Mouse (Mus musculus): ENCODE results near the gene Pdxp. TPM values are rescaled to one million over a fixed set of nuclear protein-coding genes. Genes with fewer than 3 reads are reported as not detected.
A peak's percentile ranks its signal among the peaks of the same experiment; 100 is the strongest.

Pdxp gene
- polyA plus RNA-seq, 1 experiment from 2014 or later = 19.6 TPM

DNA sequence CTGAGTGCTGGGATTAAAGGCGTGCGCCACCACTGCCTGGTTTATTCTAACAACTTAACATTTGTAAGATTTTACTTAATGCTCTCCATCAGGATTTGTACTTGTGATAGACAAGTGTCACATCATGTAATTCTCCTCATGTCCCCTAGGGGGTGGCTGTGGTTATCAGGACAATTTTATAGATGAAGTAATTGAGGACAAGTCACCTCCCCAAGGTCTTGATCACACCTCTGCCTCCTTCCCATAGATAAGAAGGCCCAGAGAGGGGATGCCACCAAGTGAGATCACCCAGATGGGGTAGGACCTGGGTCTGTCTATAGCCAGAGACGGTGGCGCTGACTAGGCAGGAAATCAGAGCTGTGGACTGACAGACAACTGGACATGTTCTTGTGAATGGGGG is 42.6 kb downstream of the Pdxp start:
- no peak for DNase-seq (ENCODE audit: low spot score)
- 0 out of 2 replicates have a peak overlapping the region, but pooled peaks have one; percentile 49 for H3K27ac ChIP-seq (replicated peaks; ENCODE audit: low read depth, low read length)
- no peak overlapping the region for H3K4me3 ChIP-seq (ENCODE audit: low read depth, low read length)

DNA sequence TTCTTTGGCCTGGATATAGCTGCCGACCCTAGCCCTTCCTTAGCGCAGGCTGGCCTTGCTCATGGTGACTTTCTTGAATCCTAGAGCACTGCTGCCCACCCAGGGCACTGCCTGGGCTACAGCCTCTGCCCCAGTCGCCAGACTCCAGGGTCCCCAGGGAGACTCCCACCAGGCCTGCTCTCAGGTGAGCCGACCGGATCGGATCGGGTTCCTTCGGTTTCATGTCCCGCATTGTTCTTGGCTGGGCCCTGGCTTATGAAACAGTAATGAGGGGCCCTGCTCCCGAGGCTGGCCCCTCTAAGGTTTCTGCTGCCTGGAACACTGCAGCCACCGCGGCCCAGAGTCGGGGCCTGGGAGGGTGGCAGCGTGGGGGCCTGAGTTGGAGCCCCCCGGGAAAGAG is 43.3 kb downstream of the Pdxp start:
- Histone ChIP-seq H3K27me3 (replicated peaks; ENCODE audit: control insufficient read depth, insufficient read depth, low read length) (no peaks in the 10 kb centered on the region), H3K4me2 (ENCODE audit: low read depth, low read length) (no peak overlapping the region; the same call in 1 of the 2 replicates), H3K4me3 (ENCODE audit: low read depth, low read length) (no peak overlapping the region), H3K9ac (ENCODE audit: low read depth, low read length) (peak overlapping the region; percentile 9; the same call in 1 of the 2 replicates), H3K9me3 (ENCODE audit: control insufficient read depth, low read length) (no peaks in the 10 kb centered on the region), H3K4me1 (ENCODE audit: control insufficient read depth, insufficient read depth, low read length) (peaks cover 4% of the 10 kb centered on the region; the same call in 1 of the 2 replicates), H3K36me3 (ENCODE audit: control insufficient read depth, insufficient read depth, low read length) (peaks cover 12% of the 10 kb centered on the region; the same call in 1 of the 2 replicates), H3K27ac (replicated peaks; ENCODE audit: low read depth, low read length) (peak overlapping the region; percentile 49)
- 55% methylated on average over 13 of the region's 15 CpGs for WGBS
- ATAC-seq (ENCODE audit: low read depth) (peak; percentile 73; the same call in 1 of the 2 replicates), DNase-seq (ENCODE audit: low spot score) (peak; percentile 40)

More for the DNA sequence above, 42.6 kb downstream of the Pdxp start:
- no peaks in the 10 kb centered on the region for H3K27me3 ChIP-seq (replicated peaks; ENCODE audit: control insufficient read depth, insufficient read depth, low read length)
- peaks cover 4% of the 10 kb centered on the region; the same call in 1 of the 2 replicates for H3K4me1 ChIP-seq (ENCODE audit: control insufficient read depth, insufficient read depth, low read length)
- 74% methylated on average over 4 of the region's 4 CpGs for WGBS
- H3K9me3 ChIP-seq (ENCODE audit: control insufficient read depth, low read length) = no peaks in the 10 kb centered on the region
- H3K36me3 ChIP-seq (ENCODE audit: control insufficient read depth, insufficient read depth, low read length) = peaks cover 12% of the 10 kb centered on the region; the same call in 1 of the 2 replicates
- no peak for ATAC-seq (ENCODE audit: low read depth)
- H3K9ac ChIP-seq (ENCODE audit: low read depth, low read length) = no peak overlapping the region
- H3K4me2 ChIP-seq (ENCODE audit: low read depth, low read length) = no peak overlapping the region

DNA sequence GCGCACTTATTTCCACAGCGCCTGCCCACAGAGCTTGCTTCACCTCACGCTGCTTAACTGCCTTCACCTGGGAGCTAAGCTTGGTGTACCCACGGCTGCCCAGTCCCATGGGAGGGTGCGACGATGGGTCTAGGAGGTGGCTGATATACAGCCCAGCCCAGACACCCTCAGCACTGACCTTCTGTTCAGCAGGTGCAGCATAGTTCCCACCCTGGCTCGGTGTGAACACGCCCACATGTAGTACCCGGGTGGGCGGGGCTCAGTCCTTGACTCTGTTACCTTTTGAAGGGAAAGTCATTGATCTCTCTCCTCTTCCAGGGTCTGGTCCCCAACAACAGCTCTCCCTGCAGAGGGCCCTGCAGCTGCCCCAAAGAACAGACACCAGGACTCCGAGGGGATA is 45.8 kb downstream of the Pdxp start:
- WGBS = 89% methylated on average over 11 of the region's 11 CpGs
- H3K36me3 ChIP-seq (ENCODE audit: control insufficient read depth, insufficient read depth, low read length) = peaks cover 12% of the 10 kb centered on the region; the same call in 1 of the 2 replicates
- no peaks in the 10 kb centered on the region for H3K9me3 ChIP-seq (ENCODE audit: control insufficient read depth, low read length)
- H3K27ac ChIP-seq (replicated peaks; ENCODE audit: low read depth, low read length) = no peak overlapping the region
- no peak for DNase-seq (ENCODE audit: low spot score)
- peaks cover 4% of the 10 kb centered on the region; the same call in 1 of the 2 replicates for H3K4me1 ChIP-seq (ENCODE audit: control insufficient read depth, insufficient read depth, low read length)
- H3K4me2 ChIP-seq (ENCODE audit: low read depth, low read length) = no peak overlapping the region
- H3K9ac ChIP-seq (ENCODE audit: low read depth, low read length) = no peak overlapping the region
- ATAC-seq (ENCODE audit: low read depth) = no peak
- no peak overlapping the region for H3K4me3 ChIP-seq (ENCODE audit: low read depth, low read length)
- no peaks in the 10 kb centered on the region for H3K27me3 ChIP-seq (replicated peaks; ENCODE audit: control insufficient read depth, insufficient read depth, low read length)

DNA sequence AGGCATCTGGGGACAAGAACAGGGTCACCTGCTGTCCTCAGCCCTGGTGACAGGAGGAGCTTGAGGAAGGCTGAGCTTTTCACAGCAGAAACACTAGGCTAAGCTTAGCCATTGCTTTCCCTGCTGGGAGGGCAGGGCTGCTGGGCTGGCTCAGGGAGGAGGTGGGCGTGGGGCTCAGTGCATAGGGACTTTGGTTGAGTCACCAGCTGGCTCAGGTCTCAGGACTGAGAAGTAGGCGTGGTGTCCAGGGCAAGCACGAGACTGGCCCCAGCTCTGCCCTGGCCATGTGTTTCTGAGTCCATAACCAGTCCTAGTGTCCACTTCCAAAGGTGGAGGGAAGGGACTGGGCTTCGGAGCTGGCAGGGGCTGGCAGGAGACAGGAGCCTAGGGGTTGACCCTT is 46.4 kb downstream of the Pdxp start:
- no peaks in the 10 kb centered on the region for H3K9me3 ChIP-seq (ENCODE audit: control insufficient read depth, low read length)
- WGBS = 68% methylated on average over 4 of the region's 4 CpGs
- H3K4me3 ChIP-seq (ENCODE audit: low read depth, low read length) = no peak overlapping the region
- DNase-seq (ENCODE audit: low spot score) (no peak), ATAC-seq (ENCODE audit: low read depth) (no peak)
- no peaks in the 10 kb centered on the region for H3K27me3 ChIP-seq (replicated peaks; ENCODE audit: control insufficient read depth, insufficient read depth, low read length)
- H3K36me3 ChIP-seq (ENCODE audit: control insufficient read depth, insufficient read depth, low read length) = peaks cover 12% of the 10 kb centered on the region; the same call in 1 of the 2 replicates
- no peak overlapping the region for H3K27ac ChIP-seq (replicated peaks; ENCODE audit: low read depth, low read length)
- peaks cover 4% of the 10 kb centered on the region; the same call in 1 of the 2 replicates for H3K4me1 ChIP-seq (ENCODE audit: control insufficient read depth, insufficient read depth, low read length)
- H3K4me2 ChIP-seq (ENCODE audit: low read depth, low read length) = no peak overlapping the region
- no peak overlapping the region for H3K9ac ChIP-seq (ENCODE audit: low read depth, low read length)

DNA sequence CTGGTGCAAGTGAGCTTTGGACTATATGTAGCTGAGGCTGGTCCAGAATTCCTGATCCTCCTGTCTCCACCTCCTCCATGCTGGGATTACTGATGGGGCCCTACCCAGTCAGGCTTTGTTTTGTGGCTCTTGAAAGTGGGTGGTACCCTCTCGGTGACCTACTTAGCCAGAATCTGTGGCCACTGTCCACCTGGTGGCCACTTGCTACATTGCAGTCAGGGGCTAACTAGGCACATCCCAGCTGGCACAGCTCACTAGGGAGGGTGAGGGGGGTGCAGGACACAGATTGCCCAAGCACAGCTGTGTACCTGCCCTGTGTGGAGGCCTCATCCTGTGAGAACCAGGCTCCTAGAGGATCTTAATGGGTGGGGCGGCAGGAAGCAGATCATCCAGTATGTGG is 49.2 kb downstream of the Pdxp start:
- Histone ChIP-seq H3K4me3 (ENCODE audit: low read depth, low read length) (no peak overlapping the region), H3K36me3 (ENCODE audit: control insufficient read depth, insufficient read depth, low read length) (peaks cover 23% of the 10 kb centered on the region; the same call in 1 of the 2 replicates), H3K27me3 (replicated peaks; ENCODE audit: control insufficient read depth, insufficient read depth, low read length) (no peaks in the 10 kb centered on the region), H3K9ac (ENCODE audit: low read depth, low read length) (no peak overlapping the region), H3K4me2 (ENCODE audit: low read depth, low read length) (no peak overlapping the region), H3K27ac (replicated peaks; ENCODE audit: low read depth, low read length) (no peak overlapping the region), H3K4me1 (ENCODE audit: control insufficient read depth, insufficient read depth, low read length) (no peaks in the 10 kb centered on the region), H3K9me3 (ENCODE audit: control insufficient read depth, low read length) (no peaks in the 10 kb centered on the region)
- DNase-seq (ENCODE audit: low spot score) (peak; percentile 67), ATAC-seq (ENCODE audit: low read depth) (peak; percentile 68)
- 33% methylated on average over 2 of the region's 2 CpGs for WGBS

Small RNA genes lying within 50 kb of the gene (microRNA-seq; reads per million reads assigned to microRNA genes)
- gene Mir6955 (ENCODE audit: borderline number of aligned reads) = not detected

Other genes starting within 250 kb of the Pdxp start
- 0.18 and 0.28 TPM in 2 replicates for gene Elfn2, start 195.1 kb upstream of the Pdxp start, polyA plus RNA-seq (2014; fragmentation: Nextera tagmentation; extraction: Ambion mirVana)
- gene Mfng, start 140.4 kb upstream of the Pdxp start, polyA plus RNA-seq (2014; fragmentation: Nextera tagmentation; extraction: Ambion mirVana) = 13.6 and 13.7 TPM in 2 replicates
- gene Card10, start 110.9 kb upstream of the Pdxp start, polyA plus RNA-seq (2014; fragmentation: Nextera tagmentation; extraction: Ambion mirVana) = 6.1 and 6.3 TPM in 2 replicates
- gene Cdc42ep1, start 71.3 kb upstream of the Pdxp start, polyA plus RNA-seq (2014; fragmentation: Nextera tagmentation; extraction: Ambion mirVana) = 30.8 and 36.1 TPM in 2 replicates
- 0.89 and 1.4 TPM in 2 replicates for gene Lgals2, start 58.4 kb upstream of the Pdxp start, polyA plus RNA-seq (2014; fragmentation: Nextera tagmentation; extraction: Ambion mirVana)
- 42.5 and 46.9 TPM in 2 replicates for gene Gga1, start 36.7 kb upstream of the Pdxp start, polyA plus RNA-seq (2014; fragmentation: Nextera tagmentation; extraction: Ambion mirVana)
- gene Gm49510, start 14.3 kb upstream of the Pdxp start, polyA plus RNA-seq (2014; fragmentation: Nextera tagmentation; extraction: Ambion mirVana) = 0.58 and 0.98 TPM in 2 replicates
- 40.8 and 44.1 TPM in 2 replicates for gene Sh3bp1, start 14.2 kb upstream of the Pdxp start, polyA plus RNA-seq (2014; fragmentation: Nextera tagmentation; extraction: Ambion mirVana)
- gene Lgals1, start 12.8 kb downstream of the Pdxp start, polyA plus RNA-seq (2014; fragmentation: Nextera tagmentation; extraction: Ambion mirVana) = 2,628 and 2,877 TPM in 2 replicates
- gene Nol12, start 21.0 kb downstream of the Pdxp start, polyA plus RNA-seq (2014; fragmentation: Nextera tagmentation; extraction: Ambion mirVana) = 51.1 and 54.3 TPM in 2 replicates
- gene Triobp, start 33.8 kb downstream of the Pdxp start, polyA plus RNA-seq (2014; fragmentation: Nextera tagmentation; extraction: Ambion mirVana) = 46.2 and 47.4 TPM in 2 replicates
- gene H1f0, start 114.5 kb downstream of the Pdxp start, polyA plus RNA-seq (2014; fragmentation: Nextera tagmentation; extraction: Ambion mirVana) = 168 and 202 TPM in 2 replicates
- gene Galr3, start 128.0 kb downstream of the Pdxp start, polyA plus RNA-seq (2014; fragmentation: Nextera tagmentation; extraction: Ambion mirVana) = not detected in 2 replicates
- gene Ankrd54, start 149.0 kb downstream of the Pdxp start, polyA plus RNA-seq (2014; fragmentation: Nextera tagmentation; extraction: Ambion mirVana) = 42.6 and 43.6 TPM in 2 replicates
- gene Eif3l, start 161.3 kb downstream of the Pdxp start, polyA plus RNA-seq (2014; fragmentation: Nextera tagmentation; extraction: Ambion mirVana) = 197 and 220 TPM in 2 replicates
- gene Micall1, start 195.0 kb downstream of the Pdxp start, polyA plus RNA-seq (2014; fragmentation: Nextera tagmentation; extraction: Ambion mirVana) = 10.5 and 10.8 TPM in 2 replicates
- 305 TPM in 2 replicates for gene Polr2f, start 227.1 kb downstream of the Pdxp start, polyA plus RNA-seq (2014; fragmentation: Nextera tagmentation; extraction: Ambion mirVana)
- gene 1700088E04Rik, start 227.3 kb downstream of the Pdxp start, polyA plus RNA-seq (2014; fragmentation: Nextera tagmentation; extraction: Ambion mirVana) = 8.5 and 12.2 TPM in 2 replicates

Measured in embryonic facial prominence, embryonic 14.5 days (tissue).